Mouse (Mus musculus) embryo, embryonic 11.5 days (tissue): Measurements from ENCODE around the gene Dynlt1f.
"Not testable (repeated sequence)": the region's sequence is repeated elsewhere in the genome, so short reads cannot be mapped to it uniquely, and the experiment has no call there.

Experiments
- DNase-seq: peaks from one replicate; pipeline ENCODE4 v3.0.0-alpha.2; 2012; ENCODE audit warnings: low read depth, low spot score

The Dynlt1f gene

GRCm38 (mm10) chr17:6661093-6661816, 5.6 kb upstream of the Dynlt1f start:
- not testable (repeated sequence) for DNase-seq

- not testable (repeated sequence) for DNase-seq
Measured at GRCm38 (mm10) chr17:6660589-6660988, 4.9 kb upstream of the Dynlt1f start.

DNA sequence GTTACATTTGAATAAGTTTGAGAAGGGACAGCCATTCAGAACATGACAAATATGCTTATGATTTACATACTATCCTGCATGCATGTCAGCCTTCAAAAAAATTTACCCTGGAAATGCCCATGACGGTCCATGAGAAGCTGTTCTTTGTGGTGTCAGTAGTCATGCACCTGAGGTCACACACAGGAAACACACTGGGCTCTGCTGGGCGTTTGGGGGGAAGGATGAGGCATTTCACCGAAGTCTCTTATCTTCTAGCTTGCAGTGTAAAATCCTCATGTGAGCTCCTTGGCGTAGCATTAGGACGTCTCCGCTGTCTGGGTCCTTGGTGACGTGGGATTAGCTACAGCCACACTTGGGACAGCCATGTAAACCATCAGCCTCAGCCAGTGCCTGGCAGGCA, 3.1 kb upstream of the Dynlt1f start, which contains the start of gene Sytl3:
TSS of gene Sytl3 (plus strand) at position 293 of the 400 bp plus-strand sequence.
- not testable (repeated sequence) for DNase-seq

DNA sequence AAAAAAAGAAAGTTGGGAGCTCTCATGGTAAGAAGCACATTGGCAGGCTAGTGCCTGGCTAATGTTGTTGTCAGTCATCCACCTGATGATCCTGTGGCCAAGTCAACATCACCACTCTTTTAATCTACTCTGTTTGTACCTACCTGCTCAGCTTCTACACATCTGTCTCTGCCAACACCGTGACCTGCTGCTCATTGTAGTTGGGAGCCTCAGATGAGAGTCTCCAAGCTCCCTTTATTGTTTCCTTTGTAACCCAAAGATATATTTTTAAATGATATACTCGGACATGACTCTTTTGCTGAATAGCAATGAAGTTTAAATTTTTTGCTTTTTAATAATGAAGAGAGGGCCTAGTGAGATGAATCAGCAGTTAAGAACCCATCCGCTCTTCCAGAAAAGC, 771 bp upstream of the Dynlt1f start:
- DNase-seq, result not testable (repeated sequence)

DNA sequence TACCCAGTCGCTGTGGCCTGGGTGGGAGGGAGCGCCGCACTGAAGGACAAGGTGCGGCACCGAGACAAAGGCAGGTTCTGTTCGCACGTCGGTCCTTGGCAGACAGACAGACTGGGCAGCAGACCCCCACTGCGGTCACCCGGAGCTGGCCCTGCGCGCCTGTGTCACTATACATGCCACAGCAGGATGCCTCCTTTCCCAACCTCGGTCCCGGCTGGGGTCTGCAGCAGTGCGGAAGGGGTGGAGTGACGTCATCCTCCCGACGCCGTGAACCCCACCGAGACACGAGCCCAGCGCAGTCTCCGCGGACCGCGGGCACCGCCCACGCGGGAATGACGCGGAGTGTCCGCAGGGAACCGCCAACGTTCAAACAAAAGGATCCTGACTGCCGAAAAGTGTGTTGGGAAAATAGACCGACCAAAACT, 601 bp downstream of the Dynlt1f start:
- peak; percentile 74 for DNase-seq

- DNase-seq, result not testable (repeated sequence)
Measured at GRCm38 (mm10) chr17:6653341-6653946, 2.3 kb downstream of the Dynlt1f start.

DNA sequence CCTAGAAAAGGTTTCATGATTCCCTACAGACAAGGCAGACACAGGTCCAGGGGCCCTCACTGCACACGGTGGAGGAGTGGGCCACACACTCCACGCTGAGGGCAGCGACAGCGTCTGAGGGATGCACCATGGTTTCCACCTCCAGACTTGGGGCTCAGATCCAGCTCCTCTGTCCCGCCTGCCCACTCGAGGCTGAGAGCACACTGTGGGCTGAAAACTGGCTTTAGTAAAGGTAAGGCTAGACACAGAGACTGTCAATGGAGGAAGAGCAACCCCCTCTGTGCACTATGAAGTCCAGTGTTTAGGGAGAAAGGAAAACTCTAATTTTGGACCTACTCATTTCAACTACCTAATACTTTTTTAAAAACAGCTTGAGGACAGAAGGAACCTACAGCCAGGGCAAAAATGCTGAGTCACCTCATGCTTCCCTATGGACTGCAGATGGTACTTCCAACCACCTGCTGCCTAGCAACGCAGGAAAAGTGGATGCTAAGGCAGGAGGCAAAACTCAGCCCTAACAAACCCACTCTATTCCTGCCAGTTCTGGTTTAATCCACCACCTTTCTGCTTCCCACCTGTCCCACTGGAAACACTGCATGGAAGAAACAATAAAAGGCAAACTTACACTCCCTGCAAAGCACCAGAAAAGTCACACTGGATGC, 4.7 kb downstream of the Dynlt1f start:
- DNase-seq, result not testable (repeated sequence)

GRCm38 (mm10) chr17:6647452-6647851, 8.2 kb downstream of the Dynlt1f start:
- DNase-seq, result not testable (repeated sequence)

DNA sequence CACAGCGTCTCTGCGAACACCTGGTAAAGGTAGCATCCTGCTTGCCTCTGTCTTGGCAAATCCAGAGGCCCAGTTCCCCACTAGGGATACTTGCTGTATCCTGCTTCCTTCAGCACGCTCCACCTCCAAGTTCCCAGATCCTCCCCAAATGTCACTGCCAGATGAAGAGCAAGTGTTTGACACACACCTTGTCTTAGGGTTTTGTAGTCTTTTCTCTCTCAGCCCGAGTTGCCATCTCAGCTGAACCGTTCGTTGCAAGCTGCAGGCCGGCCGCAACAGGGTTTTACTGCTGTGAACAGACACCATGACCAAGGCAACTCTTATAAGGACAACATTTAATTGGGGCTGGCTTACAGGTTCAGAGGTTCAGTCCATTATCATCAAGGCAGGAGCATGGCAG, 8.9 kb downstream of the Dynlt1f start:
- not testable (repeated sequence) for DNase-seq

DNA sequence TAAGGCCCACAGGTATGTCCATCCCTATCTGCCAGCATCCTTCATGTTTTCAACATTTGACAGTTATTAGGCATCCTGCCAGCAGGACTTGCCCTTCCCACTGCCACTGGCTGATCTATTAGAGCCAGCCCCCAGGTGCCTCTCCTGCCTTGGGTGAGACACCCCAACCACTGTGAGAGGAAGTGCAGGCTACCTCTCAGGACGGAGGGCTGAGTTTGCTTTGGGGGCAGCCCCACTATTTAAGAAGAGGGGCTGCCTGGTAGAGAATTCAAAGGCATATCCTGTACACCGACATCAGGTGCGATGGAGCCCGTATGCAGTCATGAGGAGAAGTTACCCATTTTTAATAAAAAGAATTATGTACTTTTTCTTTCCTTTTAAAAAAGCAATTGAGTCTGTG, 10.0 kb downstream of the Dynlt1f start:
- DNase-seq, result not testable (repeated sequence)

GRCm38 (mm10) chr17:6644673-6645072, 11.0 kb downstream of the Dynlt1f start:
- not testable (repeated sequence) for DNase-seq

- not testable (repeated sequence) for DNase-seq
Measured at GRCm38 (mm10) chr17:6644210-6644609, 11.5 kb downstream of the Dynlt1f start.

- not testable (repeated sequence) for DNase-seq
Measured at GRCm38 (mm10) chr17:6640771-6641429, 14.8 kb downstream of the Dynlt1f start.

DNA sequence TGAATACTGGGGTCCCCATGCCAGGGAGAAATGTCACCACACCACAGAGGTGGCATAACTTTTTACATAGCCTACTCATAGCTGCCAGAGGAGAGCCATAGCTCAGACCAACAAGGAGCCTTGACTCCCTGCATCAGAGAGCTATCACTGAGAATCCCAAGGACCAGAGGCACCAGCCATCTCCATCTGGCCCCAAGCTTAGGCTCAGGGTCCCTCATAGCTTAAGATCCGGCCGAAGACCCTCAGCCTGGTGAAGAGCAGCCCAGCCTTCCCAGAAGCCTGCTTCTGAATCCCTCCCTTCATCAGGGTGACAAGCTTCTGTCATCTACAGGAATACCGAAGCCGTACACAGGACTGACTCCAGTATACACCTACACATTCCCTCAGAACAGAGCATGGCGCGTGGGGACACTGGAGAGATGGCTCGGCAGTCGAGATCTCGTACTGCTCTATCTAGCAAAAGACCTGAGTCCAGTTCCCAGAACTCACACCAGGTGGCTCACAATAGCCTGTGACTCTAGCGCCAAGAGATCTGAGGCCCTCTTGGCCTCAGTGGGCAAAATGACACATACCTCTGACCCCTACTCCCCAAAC, 15.6 kb downstream of the Dynlt1f start:
- not testable (repeated sequence) for DNase-seq

DNA sequence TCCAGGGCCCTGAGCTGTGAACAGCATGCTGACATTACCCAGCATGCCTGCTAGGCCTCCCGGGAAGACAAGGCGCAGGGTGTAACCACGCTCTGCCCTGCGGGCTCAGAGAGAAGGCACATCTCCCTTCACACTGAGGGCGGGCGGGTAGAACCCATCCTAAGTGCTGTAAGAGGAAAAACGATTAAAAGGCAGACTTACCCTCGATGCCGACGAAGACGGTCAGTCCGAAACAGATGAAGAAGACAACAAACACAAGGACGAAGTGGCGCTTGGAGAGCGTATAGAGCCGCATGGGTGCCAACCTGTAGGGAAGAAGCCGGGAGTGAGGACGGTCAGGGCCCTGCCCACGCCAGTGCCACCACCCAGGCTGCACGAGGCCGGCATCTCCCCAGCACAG, 16.2 kb downstream of the Dynlt1f start:
- DNase-seq, result not testable (repeated sequence)

GRCm38 (mm10) chr17:6638444-6638843, 17.3 kb downstream of the Dynlt1f start:
- DNase-seq, result not testable (repeated sequence)

GRCm38 (mm10) chr17:6637434-6637833, 18.3 kb downstream of the Dynlt1f start:
- DNase-seq, result not testable (repeated sequence)

DNA sequence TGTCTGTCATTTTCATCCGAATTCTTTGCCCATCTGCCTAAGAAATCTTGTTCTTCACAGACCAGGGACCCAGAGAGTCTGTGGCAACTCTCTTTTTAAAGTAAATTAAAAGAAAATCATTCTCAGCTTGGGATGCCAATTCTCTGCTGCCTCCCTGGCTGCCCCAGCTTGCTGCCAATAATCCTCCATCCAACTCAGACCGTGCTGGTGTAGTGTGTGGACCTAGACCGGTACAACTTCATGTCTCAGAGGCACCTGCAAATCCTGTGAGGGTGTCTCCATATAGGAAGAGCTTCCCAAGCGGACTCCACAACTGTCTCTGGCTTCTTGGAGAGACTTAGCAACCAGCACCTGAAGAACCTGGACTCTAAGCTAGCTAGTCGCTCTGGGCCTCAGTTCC, 18.8 kb downstream of the Dynlt1f start:
- no peak for DNase-seq

- not testable (repeated sequence) for DNase-seq
Measured at GRCm38 (mm10) chr17:6635781-6636180, 19.9 kb downstream of the Dynlt1f start.

- not testable (repeated sequence) for DNase-seq
Measured at GRCm38 (mm10) chr17:6632850-6633249, 22.9 kb downstream of the Dynlt1f start.

DNA sequence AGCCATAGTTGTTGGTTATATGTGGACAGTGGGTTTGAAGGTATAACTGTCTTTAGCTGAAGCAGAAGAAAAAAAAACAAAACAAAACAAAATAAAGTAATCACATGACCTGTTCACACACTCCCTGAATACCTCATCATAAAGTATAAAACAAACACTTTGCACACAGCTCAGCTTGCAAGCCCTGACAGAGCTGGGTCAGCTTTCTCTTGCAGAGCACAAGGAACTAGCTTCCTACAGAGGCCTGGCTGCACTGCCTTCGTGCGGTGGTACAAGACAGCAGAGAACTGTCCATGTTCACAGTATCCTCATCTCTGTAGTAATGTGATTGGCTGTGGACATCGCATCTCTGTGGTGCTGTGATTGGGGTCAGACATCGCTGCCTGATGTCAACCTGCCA, 25.3 kb downstream of the Dynlt1f start:
- not testable (repeated sequence) for DNase-seq
